Mouse (Mus musculus): ENCODE results near the gene Mmd. TPM values are rescaled to one million over a fixed set of nuclear protein-coding genes. Genes with fewer than 3 reads are reported as not detected.

Gene Mmd
- polyA plus RNA-seq, 1 experiment from 2014 or later = 38.0 TPM

DNA sequence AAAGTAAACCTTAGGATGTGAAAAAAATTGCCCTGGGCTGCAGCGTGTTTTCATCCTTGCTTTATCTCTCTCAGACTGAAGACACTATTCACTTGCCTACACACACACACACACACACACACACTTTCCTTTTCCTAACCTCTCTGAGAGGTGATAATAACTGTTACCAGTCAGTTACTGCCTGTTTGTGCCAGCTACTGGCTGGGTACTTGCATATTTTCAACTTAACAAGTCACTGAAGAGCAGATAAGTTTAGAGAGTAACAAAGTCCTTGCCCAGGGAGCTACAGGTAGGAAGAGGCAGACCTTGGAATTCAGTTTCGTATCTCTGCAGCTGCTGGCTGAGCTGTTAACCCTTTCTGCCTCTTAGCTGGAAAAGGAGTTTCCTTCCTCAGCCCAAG lies 2.7 kb downstream of the Mmd start:
- no peaks in the 10 kb centered on the region for H3K27me3 ChIP-seq
- H3K27ac ChIP-seq = no peak overlapping the region
- no peak for ATAC-seq (replicated peaks; ENCODE audit: low FRiP score)
- no peaks in the 10 kb centered on the region for H3K36me3 ChIP-seq
- no peaks in the 10 kb centered on the region for H3K9me3 ChIP-seq (replicated peaks)
- H3K4me3 ChIP-seq (replicated peaks) = no peak overlapping the region
- WGBS = 33% methylated on average over 2 of the region's 2 CpGs
- H3K9ac ChIP-seq = no peak overlapping the region
- 0 out of 2 replicates have a peak overlapping the region, but pooled peaks have one; percentile 3 for H3K4me2 ChIP-seq
- peaks cover 39% of the 10 kb centered on the region for H3K4me1 ChIP-seq

GRCm38 (mm10) chr11:90252366-90252765 lies 3.1 kb downstream of the Mmd start:
- peaks cover 41% of the 10 kb centered on the region for H3K4me1 ChIP-seq
- H3K9me3 ChIP-seq (replicated peaks) = no peaks in the 10 kb centered on the region
- 70% methylated on average over 8 of the region's 8 CpGs for WGBS
- ATAC-seq (replicated peaks; ENCODE audit: low FRiP score) = no peak
- no peak overlapping the region for H3K27ac ChIP-seq
- H3K4me3 ChIP-seq (replicated peaks) = no peak overlapping the region
- no peak overlapping the region for H3K9ac ChIP-seq
- H3K4me2 ChIP-seq = no peak overlapping the region
- H3K27me3 ChIP-seq = no peaks in the 10 kb centered on the region
- H3K36me3 ChIP-seq = peaks cover 1% of the 10 kb centered on the region; the same call in 1 of the 2 replicates

- no peak for ATAC-seq (replicated peaks; ENCODE audit: low FRiP score)
- Histone ChIP-seq H3K9me3 (replicated peaks) (no peaks in the 10 kb centered on the region), H3K36me3 (peaks cover 5% of the 10 kb centered on the region; the same call in 1 of the 2 replicates), H3K4me3 (replicated peaks) (no peak overlapping the region), H3K27me3 (no peaks in the 10 kb centered on the region), H3K4me1 (peaks cover 45% of the 10 kb centered on the region), H3K9ac (no peak overlapping the region), H3K4me2 (no peak overlapping the region), H3K27ac (no peak overlapping the region)
- 94% methylated on average over 3 of the region's 3 CpGs for WGBS
Observed at GRCm38 (mm10) chr11:90254536-90254935, 5.3 kb downstream of the Mmd start.

DNA sequence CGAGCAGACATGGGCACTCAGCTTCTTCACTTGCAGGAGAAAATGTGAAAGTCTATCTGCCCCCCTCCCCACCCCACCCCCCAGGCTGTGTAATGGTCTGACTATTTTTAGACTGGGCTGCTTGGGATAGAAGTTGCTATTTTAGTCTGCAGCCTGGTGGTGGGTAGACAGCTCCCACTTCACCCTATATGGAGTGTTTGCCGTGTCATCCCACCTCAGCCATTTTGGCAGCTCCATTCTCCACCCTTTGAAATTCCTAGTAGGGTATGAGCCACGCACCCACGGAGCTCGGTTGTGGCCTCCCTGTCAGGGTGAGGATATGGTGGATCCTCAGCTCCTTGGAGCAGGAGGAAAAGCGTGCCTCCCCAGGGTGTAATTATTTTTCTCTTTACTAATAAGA lies 6.4 kb downstream of the Mmd start:
- no peak overlapping the region for H3K4me3 ChIP-seq (replicated peaks)
- no peak overlapping the region for H3K9ac ChIP-seq
- no peaks in the 10 kb centered on the region for H3K27me3 ChIP-seq
- no peak for ATAC-seq (replicated peaks; ENCODE audit: low FRiP score)
- 68% methylated on average over 6 of the region's 6 CpGs for WGBS
- H3K27ac ChIP-seq = no peak overlapping the region
- no peak overlapping the region for H3K4me2 ChIP-seq
- H3K4me1 ChIP-seq = peaks cover 34% of the 10 kb centered on the region
- no peaks in the 10 kb centered on the region for H3K9me3 ChIP-seq (replicated peaks)
- H3K36me3 ChIP-seq = peaks cover 16% of the 10 kb centered on the region

- H3K9ac ChIP-seq = no peak overlapping the region
- WGBS = 79% methylated on average over 16 of the region's 16 CpGs
- peaks cover 28% of the 10 kb centered on the region for H3K4me1 ChIP-seq
Observed at GRCm38 (mm10) chr11:90256833-90257525, 7.7 kb downstream of the Mmd start.

GRCm38 (mm10) chr11:90258321-90258927 lies 9.2 kb downstream of the Mmd start:
- H3K4me3 ChIP-seq (replicated peaks) = no peak overlapping the region
- ATAC-seq (replicated peaks; ENCODE audit: low FRiP score) = no peak
- H3K9ac ChIP-seq = no peak overlapping the region
- H3K36me3 ChIP-seq = peaks cover 43% of the 10 kb centered on the region
- H3K27ac ChIP-seq = peak overlapping the region; percentile 27; the same call in 1 of the 2 replicates
- H3K4me1 ChIP-seq = peaks cover 19% of the 10 kb centered on the region
- 73% methylated on average over 10 of the region's 10 CpGs for WGBS
- no peaks in the 10 kb centered on the region for H3K9me3 ChIP-seq (replicated peaks)
- no peaks in the 10 kb centered on the region for H3K27me3 ChIP-seq
- H3K4me2 ChIP-seq = no peak overlapping the region

More at GRCm38 (mm10) chr11:90256833-90257525, 7.7 kb downstream of the Mmd start:
- ATAC-seq (replicated peaks; ENCODE audit: low FRiP score) = no peak
- Histone ChIP-seq H3K36me3 (peaks cover 29% of the 10 kb centered on the region), H3K4me3 (replicated peaks) (no peak overlapping the region), H3K9me3 (replicated peaks) (no peaks in the 10 kb centered on the region), H3K27me3 (no peaks in the 10 kb centered on the region), H3K4me2 (no peak overlapping the region), H3K27ac (no peak overlapping the region)

DNA sequence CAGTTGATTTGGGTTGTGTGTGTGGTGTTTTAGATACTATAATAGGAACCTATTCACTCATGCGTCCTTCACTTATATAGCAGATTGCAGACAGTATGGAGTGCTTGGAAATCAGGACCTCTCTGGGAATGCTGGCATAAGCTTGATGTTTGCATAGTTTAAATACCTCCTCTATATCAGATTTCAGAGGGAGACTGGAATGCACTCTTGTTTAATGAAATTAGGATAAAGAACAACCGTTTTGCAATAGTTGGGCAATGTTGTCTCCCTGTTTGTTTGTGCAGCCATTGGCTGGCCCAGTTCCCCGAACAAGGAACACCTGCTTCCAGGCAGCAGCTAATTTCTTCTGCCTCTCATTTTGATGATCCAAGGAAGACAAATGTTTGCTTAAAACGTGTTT lies 9.8 kb downstream of the Mmd start:
- Histone ChIP-seq H3K27me3 (no peaks in the 10 kb centered on the region), H3K9ac (no peak overlapping the region), H3K27ac (0 out of 2 replicates have a peak overlapping the region, but pooled peaks have one; percentile 27), H3K9me3 (replicated peaks) (no peaks in the 10 kb centered on the region), H3K36me3 (peaks cover 47% of the 10 kb centered on the region), H3K4me2 (no peak overlapping the region), H3K4me1 (peaks cover 19% of the 10 kb centered on the region), H3K4me3 (replicated peaks) (no peak overlapping the region)
- no peak for ATAC-seq (replicated peaks; ENCODE audit: low FRiP score)
- WGBS = 40% methylated on average over 4 of the region's 4 CpGs

GRCm38 (mm10) chr11:90259826-90260225 lies 10.6 kb downstream of the Mmd start:
- Histone ChIP-seq H3K4me1 (peaks cover 18% of the 10 kb centered on the region), H3K4me3 (replicated peaks) (no peak overlapping the region), H3K4me2 (no peak overlapping the region), H3K27me3 (no peaks in the 10 kb centered on the region), H3K9me3 (replicated peaks) (no peaks in the 10 kb centered on the region), H3K9ac (no peak overlapping the region), H3K36me3 (peaks cover 54% of the 10 kb centered on the region), H3K27ac (no peak overlapping the region)
- WGBS = 81% methylated on average over 9 of the region's 9 CpGs
- ATAC-seq (replicated peaks; ENCODE audit: low FRiP score) = no peak

- Histone ChIP-seq H3K9me3 (replicated peaks) (no peaks in the 10 kb centered on the region), H3K4me3 (replicated peaks) (no peak overlapping the region), H3K4me1 (peaks cover 11% of the 10 kb centered on the region), H3K9ac (no peak overlapping the region), H3K27ac (no peak overlapping the region), H3K36me3 (peaks cover 71% of the 10 kb centered on the region), H3K4me2 (no peak overlapping the region), H3K27me3 (no peaks in the 10 kb centered on the region)
- WGBS = 70% methylated on average over 11 of the region's 11 CpGs
- no peak for ATAC-seq (replicated peaks; ENCODE audit: low FRiP score)
Observed at GRCm38 (mm10) chr11:90264180-90264579, 14.9 kb downstream of the Mmd start.

DNA sequence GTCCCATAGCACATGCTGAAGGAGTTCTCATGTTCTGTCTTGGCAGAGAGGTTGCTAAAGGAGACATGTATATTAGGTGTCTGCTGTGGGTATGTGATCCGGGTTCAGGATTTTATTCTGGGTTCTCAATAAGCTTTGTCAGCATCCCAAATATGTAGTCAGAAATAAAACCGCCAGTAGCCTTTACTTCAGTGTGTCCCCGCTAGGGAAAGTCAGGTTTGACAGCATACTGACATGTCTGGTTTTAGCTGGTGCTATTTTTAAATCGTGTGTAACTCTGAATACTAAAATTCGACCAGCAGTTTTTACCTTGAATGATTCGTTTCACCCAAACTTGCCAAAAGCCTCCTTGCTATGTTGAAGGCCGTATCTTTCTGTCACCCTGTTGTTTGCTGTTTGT lies 16.3 kb downstream of the Mmd start:
- H3K27me3 ChIP-seq = no peaks in the 10 kb centered on the region
- H3K9me3 ChIP-seq (replicated peaks) = no peaks in the 10 kb centered on the region
- no peak overlapping the region for H3K27ac ChIP-seq
- peaks cover 21% of the 10 kb centered on the region; the same call in 1 of the 2 replicates for H3K4me1 ChIP-seq
- H3K4me2 ChIP-seq = no peak overlapping the region
- peaks cover 65% of the 10 kb centered on the region for H3K36me3 ChIP-seq
- no peak overlapping the region for H3K9ac ChIP-seq
- WGBS = 87% methylated on average over 7 of the region's 7 CpGs
- no peak for ATAC-seq (replicated peaks; ENCODE audit: low FRiP score)
- no peak overlapping the region for H3K4me3 ChIP-seq (replicated peaks)

- ATAC-seq (replicated peaks; ENCODE audit: low FRiP score) = peak; percentile 58; the same call in 1 of the 2 replicates
- Histone ChIP-seq H3K9ac (no peak overlapping the region), H3K27me3 (no peaks in the 10 kb centered on the region), H3K9me3 (replicated peaks) (no peaks in the 10 kb centered on the region), H3K4me2 (peak overlapping the region; percentile 38; the same call in 1 of the 2 replicates), H3K27ac (peak overlapping the region; percentile 48; the same call in 1 of the 2 replicates), H3K4me3 (replicated peaks) (no peak overlapping the region), H3K36me3 (peaks cover 56% of the 10 kb centered on the region), H3K4me1 (peaks cover 21% of the 10 kb centered on the region; the same call in 1 of the 2 replicates)
- 38% methylated on average over 5 of the region's 5 CpGs for WGBS
Observed at GRCm38 (mm10) chr11:90268934-90269333, 19.7 kb downstream of the Mmd start.

GRCm38 (mm10) chr11:90269398-90270123 lies 20.3 kb downstream of the Mmd start:
- 42% methylated on average over 18 of the region's 18 CpGs for WGBS
- Histone ChIP-seq H3K4me2 (peak overlapping the region; percentile 38), H3K36me3 (peaks cover 54% of the 10 kb centered on the region), H3K4me3 (replicated peaks) (no peak overlapping the region), H3K27ac (peak overlapping the region; percentile 48; the same call in 1 of the 2 replicates), H3K9me3 (replicated peaks) (no peaks in the 10 kb centered on the region), H3K9ac (no peak overlapping the region), H3K27me3 (no peaks in the 10 kb centered on the region), H3K4me1 (peaks cover 21% of the 10 kb centered on the region; the same call in 1 of the 2 replicates)
- peak; percentile 73 for ATAC-seq (replicated peaks; ENCODE audit: low FRiP score)

All from kidney, embryonic 15.5 days (tissue).